Mouse (Mus musculus) layer of hippocampus, postnatal 25 days (tissue): ENCODE measurements around the gene Eif2s1. TPM values are rescaled to one million over a fixed set of nuclear protein-coding genes. Genes with fewer than 3 reads are reported as not detected.
A peak's percentile ranks its signal among the peaks of the same experiment; 100 is the strongest.
"Not testable (repeated sequence)": the region's sequence is repeated elsewhere in the genome, so short reads cannot be mapped to it uniquely, and the experiment has no call there.

ENCODE experiments used
- DNase-seq, 2 experiments: peaks; one replicate each; pipeline ENCODE4 v3.0.0; 2022; ENCODE audit warnings: mixed read lengths in 2 of 2, low spot score in 1 of 2; ENCODE audit errors: extremely low spot score in 1 of 2
- total RNA-seq, 2 experiments: library from RNA; stranded (reverse); gene quantifications; 2 replicates each; pipeline ENCODE4 v1.2.3; 2021

Gene Eif2s1
- total RNA-seq, 2 experiments from 2014 or later: 54.9 to 56.5 TPM

DNA sequence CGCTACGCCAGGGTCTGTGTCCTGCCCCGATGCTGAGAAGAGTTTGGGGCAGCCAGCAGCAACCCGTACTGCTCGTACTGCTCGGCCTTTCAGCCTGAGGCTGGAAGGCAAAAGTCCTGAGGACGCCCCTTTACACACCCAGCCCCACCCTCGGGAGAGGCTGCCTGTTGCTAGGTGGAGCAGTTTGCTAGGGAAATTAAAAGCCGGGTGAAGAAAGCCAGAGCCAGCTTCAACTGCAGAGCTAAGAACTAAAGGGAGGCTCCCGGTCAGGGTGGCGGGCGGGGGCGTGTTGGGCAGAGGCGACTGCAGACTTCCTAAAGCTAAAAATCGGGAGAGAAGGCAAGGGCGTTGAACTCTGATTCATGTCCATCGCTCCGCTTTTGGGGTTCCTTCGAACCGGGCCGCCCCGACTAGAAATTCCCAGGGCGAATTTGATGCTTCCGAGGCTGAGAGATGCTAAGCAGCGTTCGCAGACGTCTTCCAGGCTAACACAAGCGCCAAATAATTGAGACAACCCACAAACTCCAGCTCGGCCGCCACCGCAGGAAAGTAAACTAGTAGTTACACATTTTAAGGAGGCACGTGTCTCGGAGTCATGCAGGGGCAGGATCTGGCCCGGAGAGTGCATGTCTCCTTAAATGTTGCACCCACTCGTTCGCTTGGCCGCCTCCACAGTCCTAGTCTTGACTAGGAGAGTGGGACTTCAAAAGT is 50.2 kb downstream of the Eif2s1 start:
- DNase-seq: no peak

DNA sequence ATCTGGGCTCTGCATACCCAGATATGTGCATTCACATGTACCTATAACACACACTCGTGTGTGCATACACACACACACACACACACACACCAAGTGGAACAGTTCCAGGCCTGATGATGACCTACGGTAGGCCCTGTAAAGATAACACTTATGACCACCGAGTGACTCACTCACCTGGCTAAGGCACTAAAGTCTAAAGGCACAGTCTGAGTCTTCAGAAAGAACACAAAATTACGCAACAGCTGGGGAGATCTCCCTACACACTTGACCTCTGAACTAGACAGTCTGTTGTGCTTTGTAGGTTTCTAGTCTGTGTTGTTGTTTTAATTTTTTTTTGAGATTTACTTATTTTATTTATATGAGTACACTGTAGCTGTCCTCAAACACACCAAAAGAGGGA is 52.8 kb downstream of the Eif2s1 start:
- no peak for DNase-seq

DNA sequence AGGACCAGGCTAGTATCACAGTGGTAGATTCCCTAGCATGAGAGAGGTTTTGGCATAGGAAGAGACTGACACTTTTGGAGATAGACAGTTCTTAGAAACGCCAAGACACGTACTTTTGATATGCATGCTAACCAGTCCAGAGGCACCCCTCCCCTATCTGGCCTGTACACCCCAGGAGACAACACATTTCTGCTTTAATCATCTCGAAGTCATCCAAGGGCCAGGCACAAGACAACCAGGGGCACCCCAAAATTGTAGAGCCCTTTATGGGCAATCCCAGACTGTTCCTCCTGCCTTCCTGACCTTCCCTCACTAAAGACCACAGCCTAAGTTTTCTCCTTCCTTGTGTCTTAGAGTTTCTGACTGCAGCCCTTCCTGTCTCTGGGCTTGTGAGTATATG is 53.9 kb downstream of the Eif2s1 start:
- DNase-seq: no peak

DNA sequence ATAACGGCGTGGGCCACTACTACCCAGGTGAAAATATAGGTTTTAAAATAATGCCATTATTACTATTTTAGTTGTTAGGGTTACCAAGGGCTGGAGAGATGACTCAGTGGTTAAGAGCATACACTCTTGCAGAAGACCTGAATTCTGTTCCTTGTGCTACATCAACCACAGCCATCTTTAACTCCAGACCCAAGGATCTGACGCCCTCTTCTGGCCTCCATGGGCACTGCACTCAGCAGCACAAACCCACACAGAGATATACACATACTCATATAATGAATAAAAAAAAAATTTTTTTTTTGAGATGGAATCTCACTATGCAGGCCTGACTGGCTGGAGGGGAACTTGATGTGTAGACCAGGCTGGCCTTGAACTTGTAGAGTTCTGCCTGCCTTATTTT is 54.7 kb downstream of the Eif2s1 start:
- no peak for DNase-seq

DNA sequence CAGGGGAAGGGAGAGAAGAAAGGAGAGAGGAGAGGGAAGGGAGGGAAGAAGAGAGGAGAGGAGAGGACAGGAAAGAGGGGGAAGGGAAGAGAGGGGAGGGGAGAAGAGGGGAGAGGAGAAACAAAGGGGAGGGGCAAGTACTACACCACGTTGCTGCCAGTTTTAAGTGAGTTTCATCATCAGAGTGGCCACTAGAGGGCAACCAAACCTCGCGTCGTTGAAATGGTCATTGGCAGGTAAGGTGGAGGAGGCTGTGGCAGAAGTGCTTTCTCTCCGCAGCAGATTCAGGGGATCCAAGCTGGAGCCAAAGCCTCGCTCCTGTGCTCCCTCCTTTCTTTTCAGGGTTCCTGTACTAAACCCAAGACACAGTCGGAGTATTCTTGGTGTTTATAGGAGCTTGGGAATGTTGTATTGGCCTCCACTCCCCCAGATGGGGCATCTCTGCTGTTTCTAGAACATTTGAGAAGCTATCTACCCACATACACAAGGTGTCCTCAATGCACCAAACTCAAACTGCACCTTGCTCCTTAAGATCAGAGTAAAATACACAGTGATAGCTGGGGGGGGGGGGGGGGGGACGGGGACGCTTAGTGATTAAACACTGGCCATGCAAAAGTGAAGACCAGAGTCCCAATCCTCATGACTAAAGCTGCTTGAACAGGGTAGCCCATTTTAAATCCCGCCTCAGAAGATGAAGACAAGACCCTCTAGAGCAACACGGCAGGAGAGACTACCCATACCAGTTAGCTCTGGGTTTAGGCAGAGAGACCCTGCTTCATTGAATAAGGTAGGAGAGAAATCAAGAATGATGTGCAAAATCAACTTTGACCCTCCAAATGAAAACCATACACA is 56.8 kb downstream of the Eif2s1 start:
- peak; percentile 58 to 76 for DNase-seq

DNA sequence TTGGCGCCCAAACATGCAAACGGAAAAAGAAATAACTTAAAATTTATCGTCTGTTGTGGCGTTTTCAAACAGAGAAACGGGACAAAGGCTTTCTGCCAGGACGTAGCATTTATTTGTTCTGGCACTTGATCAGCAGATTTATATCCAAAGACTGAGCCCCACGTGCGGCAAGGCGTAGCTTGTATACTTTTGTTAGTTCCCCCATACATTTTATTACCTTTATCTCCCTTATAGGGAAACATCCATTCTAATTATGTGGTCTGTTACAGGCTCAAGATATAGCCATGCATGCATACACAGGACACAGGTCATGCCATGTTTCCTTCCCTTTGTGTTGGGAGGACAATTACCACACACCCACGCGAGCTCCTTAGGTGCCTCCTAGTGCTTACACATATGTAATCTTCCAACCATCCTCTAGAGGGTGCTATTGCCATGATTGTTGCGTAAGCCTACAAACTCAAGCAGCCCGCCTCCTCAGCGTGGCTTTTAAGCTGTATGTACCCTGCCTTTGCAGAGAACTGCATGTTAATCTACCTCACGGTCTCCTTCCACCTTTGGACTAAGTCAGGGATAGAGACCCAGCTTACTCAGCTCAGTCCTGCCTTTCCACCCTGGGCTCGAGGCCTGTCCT is 57.6 kb downstream of the Eif2s1 start:
- peak; percentile 32 to 34 for DNase-seq

DNA sequence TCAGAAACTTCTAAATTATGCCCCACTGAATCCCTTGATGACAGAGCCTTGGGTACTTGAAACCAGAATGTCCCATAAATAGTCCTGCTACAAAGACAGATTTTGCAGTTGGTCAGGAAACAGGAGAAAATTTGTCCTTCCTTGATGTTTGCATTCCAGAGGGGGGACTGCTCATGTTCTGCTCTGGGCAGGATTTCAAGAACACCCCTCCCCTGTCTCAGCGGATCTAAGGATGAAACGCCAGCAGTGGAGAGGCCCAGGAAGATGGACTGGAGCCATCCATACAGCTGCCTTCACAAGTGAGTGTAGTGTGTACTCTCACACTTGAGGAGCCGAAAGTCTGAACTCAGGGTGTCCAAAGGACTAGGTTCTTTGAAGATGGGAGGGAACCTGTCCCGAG is 59.8 kb downstream of the Eif2s1 start:
- no peak for DNase-seq

DNA sequence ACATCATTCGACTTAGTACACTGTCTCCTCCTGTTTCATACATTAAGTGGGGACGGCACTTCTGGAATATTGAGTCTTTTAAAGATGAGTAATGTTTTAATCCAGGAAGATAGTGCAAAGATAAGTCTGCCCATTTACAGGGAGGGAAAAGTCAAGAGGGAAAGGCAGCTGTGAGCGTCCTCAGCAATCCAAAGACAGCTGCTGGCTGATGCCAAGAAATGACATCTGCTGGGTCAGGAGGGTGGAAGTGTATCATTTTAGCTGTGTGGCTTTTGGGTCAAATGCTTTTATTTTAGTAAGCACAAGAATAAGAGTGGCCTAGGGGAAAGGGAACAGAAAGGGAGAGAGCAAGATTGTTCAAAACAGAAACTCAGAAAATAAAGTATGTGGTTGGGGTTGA is 60.4 kb downstream of the Eif2s1 start:
- DNase-seq: no peak

DNA sequence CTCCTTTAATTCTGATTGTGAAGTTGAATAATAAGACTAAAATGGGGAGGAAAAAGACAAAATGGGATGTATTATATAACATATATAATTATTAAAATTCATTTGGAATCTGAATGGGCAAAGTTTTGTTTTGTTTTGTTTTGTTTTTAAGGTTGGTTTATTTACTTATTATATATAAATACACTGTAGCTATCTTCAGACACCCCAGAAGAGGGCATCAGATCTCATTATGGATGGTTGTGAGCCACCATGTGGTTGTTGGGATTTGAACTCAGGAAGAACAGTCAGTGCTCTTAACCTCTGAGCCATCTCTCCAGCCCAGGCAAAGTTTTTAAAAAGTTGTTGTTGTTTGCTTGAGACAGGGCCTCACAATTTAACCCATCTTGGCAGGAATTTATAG is 61.4 kb downstream of the Eif2s1 start:
- not testable (repeated sequence) for DNase-seq

DNA sequence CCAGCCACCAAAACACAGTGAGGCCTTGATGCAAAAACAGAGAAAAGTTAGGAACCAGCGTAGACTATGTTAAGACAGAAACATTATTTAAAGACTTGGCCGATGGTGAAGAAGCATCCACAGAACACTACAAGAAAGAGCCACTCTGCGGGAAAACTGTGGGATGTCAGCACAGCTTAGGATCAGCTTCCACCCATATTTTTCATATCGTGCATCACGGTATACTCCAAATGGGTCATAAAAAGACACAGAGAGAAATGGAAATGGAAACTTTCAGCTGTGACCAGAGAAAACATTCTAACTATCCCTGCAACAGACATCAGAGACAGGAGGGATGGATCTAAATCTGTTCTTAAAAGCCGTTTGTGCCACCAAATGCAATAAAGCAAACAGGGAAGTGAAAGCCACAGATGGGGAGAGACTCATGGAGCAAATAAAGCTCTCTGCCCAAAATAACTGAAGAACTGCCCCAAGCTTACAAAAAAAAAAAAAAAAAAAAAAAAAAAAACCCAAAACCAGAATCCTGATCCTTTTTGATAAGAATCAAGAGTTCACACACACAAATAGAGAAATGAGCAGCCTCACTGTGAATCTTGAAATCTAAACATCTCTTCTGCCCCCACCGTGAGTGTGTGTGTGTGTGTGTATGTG is 62.0 kb downstream of the Eif2s1 start:
- no peak for DNase-seq

DNA sequence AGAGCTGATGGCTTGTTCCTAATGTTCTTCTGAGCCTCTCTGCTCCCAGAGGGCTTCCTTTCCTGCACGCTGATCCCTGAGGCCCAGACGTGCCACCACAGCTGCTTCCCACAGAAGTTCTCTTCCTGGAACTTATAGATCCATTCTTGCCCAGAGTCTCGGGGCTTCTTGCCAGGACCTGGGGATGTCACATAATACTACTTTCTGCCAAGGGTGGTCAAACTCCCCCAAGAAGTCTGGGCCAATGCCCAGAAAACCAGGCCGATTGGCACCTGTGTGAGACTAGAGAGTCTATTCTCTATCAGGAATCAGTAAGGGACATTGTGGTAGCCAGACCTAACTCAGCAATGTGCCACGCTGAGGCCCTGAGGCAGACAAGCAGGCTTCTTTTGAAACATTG is 65.7 kb downstream of the Eif2s1 start:
- no peak for DNase-seq

DNA sequence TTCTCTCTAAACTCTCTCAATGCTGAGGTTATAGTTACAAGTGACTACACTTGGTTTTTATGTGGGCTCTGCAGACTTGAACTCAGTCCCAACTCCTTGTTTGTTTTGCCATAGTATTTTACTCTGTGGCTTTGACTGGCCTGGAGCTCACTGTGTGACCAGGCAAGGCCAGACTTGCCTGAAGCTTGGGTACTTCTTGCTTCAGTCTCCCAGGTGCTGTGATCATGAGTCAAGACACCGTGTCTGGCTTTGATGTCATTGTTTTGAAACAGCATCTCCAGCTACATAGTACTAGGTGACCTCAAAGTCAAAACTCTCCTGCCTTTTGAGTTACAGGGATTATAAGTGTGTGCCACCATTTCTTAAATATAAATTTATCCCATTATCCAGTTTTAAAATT is 68.3 kb downstream of the Eif2s1 start:
- DNase-seq: no peak

DNA sequence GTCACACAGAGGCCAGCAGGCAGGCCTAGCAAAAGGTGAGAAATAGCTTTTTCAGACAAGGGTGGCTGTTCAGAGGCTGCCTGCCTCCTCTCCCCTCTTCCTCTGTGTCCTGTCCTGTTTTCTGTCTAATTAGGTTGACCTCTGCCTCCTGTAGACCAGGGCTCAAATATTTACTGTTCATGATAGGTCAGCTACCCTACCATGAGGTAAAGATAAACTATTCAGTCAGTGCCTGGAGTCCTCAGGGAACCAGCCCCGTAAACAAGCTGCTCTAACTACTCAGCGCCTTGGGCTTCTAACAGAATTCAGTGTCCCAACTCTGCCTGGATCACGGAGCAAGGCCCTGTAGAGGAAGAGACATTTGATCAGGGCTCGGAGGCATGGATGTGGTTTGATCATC is 74.9 kb downstream of the Eif2s1 start:
- no peak for DNase-seq

Other genes with a start within 250 kb of the Eif2s1 start
- 1 to 10 TPM in 1 of 2 experiments, under 1 TPM in 1; 0.71 to 2.1 TPM for gene Fam71d, start 170.3 kb upstream of the Eif2s1 start, total RNA-seq
- 10 to 100 TPM; 29.4 to 32.0 TPM for gene Mpp5, start 112.9 kb upstream of the Eif2s1 start, total RNA-seq
- gene Atp6v1d, start 181 bp upstream of the Eif2s1 start, total RNA-seq: 100 to 1,000 TPM; 238 to 266 TPM
- under 1 TPM in 1 of 2 experiments, not detected in 1; 0.22 TPM for gene Plek2, start 45.1 kb downstream of the Eif2s1 start, total RNA-seq
- gene Tmem229b, start 145.8 kb downstream of the Eif2s1 start, total RNA-seq: 10 to 100 TPM; 34.4 to 39.9 TPM
- gene Plekhh1, start 167.3 kb downstream of the Eif2s1 start, total RNA-seq: 10 to 100 TPM; 21.5 to 21.6 TPM
- 10 to 100 TPM; 10.1 to 10.9 TPM for gene Pigh, start 227.8 kb downstream of the Eif2s1 start, total RNA-seq